Mouse (Mus musculus) liver, adult 2 months (tissue): ENCODE results near the gene Ccdc57.

ENCODE experiments used
- CTCF ChIP-seq: fragments of 200-500 bp; IDR thresholded peaks from 2 replicates; pipeline ENCODE4 v1.5.1; 2011; ENCODE audit warnings: low read depth, low read length, control low read depth
- POLR2A ChIP-seq: fragments of 200-500 bp; IDR thresholded peaks from 2 replicates; pipeline ENCODE4 v1.6.1; 2011; ENCODE audit warnings: low read length, control low read depth; ENCODE audit not compliant: insufficient read depth; ENCODE audit errors: extremely low read depth

DNA sequence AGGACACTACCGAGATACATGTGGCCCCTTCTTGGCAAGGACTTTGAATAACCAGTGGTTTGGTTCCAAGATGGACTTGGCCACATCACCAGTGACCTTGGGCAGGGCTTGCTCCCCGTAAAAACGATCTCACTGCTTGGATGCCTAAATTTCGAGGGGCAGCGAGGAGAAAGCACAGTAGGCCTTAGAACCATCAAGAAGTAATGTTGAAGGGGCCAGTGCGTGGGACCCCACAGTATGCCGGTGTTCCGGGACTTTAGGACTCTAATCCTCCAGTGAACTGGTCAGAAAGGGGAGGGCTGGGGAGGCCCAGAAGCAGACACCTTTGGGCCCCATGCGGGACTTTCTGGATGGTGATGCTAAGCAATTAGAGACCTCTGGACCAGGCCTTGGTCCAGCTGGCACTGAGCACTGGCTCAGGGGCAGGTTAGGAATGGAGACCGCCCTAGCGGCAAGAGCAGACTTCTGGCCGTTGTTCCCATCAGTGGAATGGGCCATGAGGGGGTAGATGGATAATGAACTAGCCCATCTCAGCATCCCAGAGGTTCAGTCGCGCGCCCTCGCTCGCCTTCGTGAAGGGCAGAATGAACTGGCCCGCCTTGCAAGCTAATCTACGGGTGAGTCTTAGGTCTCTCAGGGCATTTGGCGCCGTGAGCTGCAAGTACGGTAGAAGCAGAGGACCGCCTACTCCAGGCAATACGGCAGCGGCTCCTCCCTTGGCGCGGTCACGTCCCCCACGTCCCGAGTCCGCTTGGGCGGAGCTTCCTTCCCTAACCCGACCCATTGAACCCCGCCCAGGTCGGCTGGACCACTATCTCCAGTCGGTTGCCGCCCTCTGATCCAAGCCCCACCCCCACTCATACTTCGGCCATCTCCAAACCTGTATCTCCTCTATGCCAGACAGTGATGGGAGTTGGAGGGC is 17.9 kb upstream of the Ccdc57 start:
- 0 out of 2 replicates have a peak, but pooled peaks have one; percentile 9 for TF ChIP-seq CTCF
- no peak for TF ChIP-seq POLR2A
